In the genomic region with DNA sequence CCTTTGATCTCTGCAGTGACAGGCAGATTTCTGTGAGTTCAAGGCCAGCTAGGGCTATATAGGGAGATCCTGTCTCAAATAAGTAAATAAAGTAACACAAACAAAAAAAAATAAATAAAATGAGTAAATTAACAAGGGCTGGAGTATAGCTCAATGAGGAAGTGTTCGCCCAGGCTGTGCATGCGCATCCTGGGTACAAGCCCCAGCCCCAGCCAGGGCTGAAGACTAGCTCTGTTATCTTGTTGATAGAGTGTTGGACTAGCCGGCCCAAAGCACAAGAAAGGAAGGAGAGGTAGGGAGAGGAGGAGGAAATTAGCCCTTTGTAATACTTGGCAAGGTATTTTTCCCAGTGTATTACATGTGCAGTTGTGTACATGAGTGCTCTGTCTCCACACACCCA, we compare ENCODE assay signal across 19 mouse cellular contexts. TPM values are rescaled to one million over a fixed set of nuclear protein-coding genes. Genes with fewer than 3 reads are reported as not detected.
"Had no signal": no experiment of that assay in that cellular context is flagged by ENCODE, and none has a peak within 500 bp of the region (broad histone marks: within the 10 kb centered on the region; RNA-seq: fewer than 3 reads in every experiment).

No protein-coding gene starts in this region.

- H3K9me3 ChIP-seq: midbrain, embryonic 10.5 days; midbrain, embryonic 12.5 days; neural tube, embryonic 13.5 days; neural tube, embryonic 15.5 days had no signal

- DNase-seq: lung, embryonic 14.5 days; lung, postnatal 4 days; midbrain, embryonic 14.5 days; retina, postnatal 1 day; right cerebral cortex, adult 18-20 months; right cerebral cortex, postnatal 25 days; right cerebral cortex, postnatal 4 days; spleen, adult 18-20 months; thymus, adult 18-20 months; thymus, postnatal 14 days; thymus, postnatal 36 days had no signal

- H3K27ac ChIP-seq: midbrain, embryonic 10.5 days; midbrain, embryonic 12.5 days; neural tube, embryonic 13.5 days; neural tube, embryonic 15.5 days had no signal

- ATAC-seq: midbrain, embryonic 16.5 days had no signal

- H3K4me2 ChIP-seq: lung, embryonic 14.5 days; midbrain, embryonic 12.5 days; neural tube, embryonic 13.5 days; neural tube, embryonic 15.5 days had no signal

- H3K4me1 ChIP-seq: midbrain, embryonic 10.5 days; midbrain, embryonic 12.5 days; neural tube, embryonic 13.5 days; neural tube, embryonic 15.5 days had no signal

- H3K9ac ChIP-seq: lung, embryonic 14.5 days; midbrain, embryonic 12.5 days; neural tube, embryonic 13.5 days; neural tube, embryonic 15.5 days had no signal

- H3K27me3 ChIP-seq: midbrain, embryonic 12.5 days; neural tube, embryonic 13.5 days; neural tube, embryonic 15.5 days had no signal

- H3K4me3 ChIP-seq: midbrain, embryonic 10.5 days; midbrain, embryonic 12.5 days; myocyte; neural tube, embryonic 13.5 days; neural tube, embryonic 15.5 days had no signal

RNA-seq across cellular contexts. Expression of gene Zmynd15, which starts 15.3 kb away (rescaled TPM):
- polyA plus RNA-seq: myocyte; neural tube, embryonic 11.5 days had no signal

RNA-seq across cellular contexts. Expression of gene Cxcl16, which starts 15.8 kb away (rescaled TPM):
- total RNA-seq: megakaryocyte-erythroid progenitor cell, adult 5-6 weeks had no signal
